Mouse (Mus musculus): ENCODE data around the gene Cuedc1. TPM values are rescaled to one million over a fixed set of nuclear protein-coding genes. Genes with fewer than 3 reads are reported as not detected.
"Not testable (repeated sequence)": the region's sequence is repeated elsewhere in the genome, so short reads cannot be mapped to it uniquely, and the experiment has no call there.

Cuedc1 gene
- polyA plus RNA-seq, 1 experiment from 2014 or later = 3.4 TPM

- no peaks in the 10 kb centered on the region for H3K9me3 ChIP-seq (replicated peaks)
- peak within 1 kb of the TSS; percentile 91 for H3K4me3 ChIP-seq
- peaks cover 41% of the 10 kb centered on the region for H3K4me1 ChIP-seq
- peak; percentile 93 for ATAC-seq
- peak within 1 kb of the TSS; percentile 84 for H3K4me2 ChIP-seq
- H3K27ac ChIP-seq = peak within 1 kb of the TSS; percentile 83
- H3K27me3 ChIP-seq (replicated peaks) = peaks cover 23% of the 10 kb centered on the region
- WGBS (ENCODE audit: insufficient replicate concordance) = under 1% methylated on average over 51 of the region's 51 CpGs
- peaks cover 29% of the 10 kb centered on the region for H3K36me3 ChIP-seq
- H3K9ac ChIP-seq = peak within 1 kb of the TSS; percentile 87
These were observed 106.1 kb downstream of the Cuedc1 start, which contains the start of gene Mrps23 for GRCm38 (mm10) chr11:88203712-88204532. Gene Mrps23 (plus strand): TSS chr11:88204388.

- Histone ChIP-seq H3K36me3 (peaks cover 37% of the 10 kb centered on the region), H3K9ac (peak overlapping the region; percentile 87), H3K27me3 (replicated peaks) (peaks cover 14% of the 10 kb centered on the region; the same call in 1 of the 2 replicates), H3K9me3 (replicated peaks) (no peaks in the 10 kb centered on the region), H3K4me1 (peaks cover 41% of the 10 kb centered on the region), H3K4me3 (peak overlapping the region; percentile 91), H3K4me2 (peak overlapping the region; percentile 84), H3K27ac (peak overlapping the region; percentile 83)
- peak; percentile 36 for ATAC-seq
- WGBS (ENCODE audit: insufficient replicate concordance) = 24% methylated on average over 30 of the region's 30 CpGs
These were observed 106.9 kb downstream of the Cuedc1 start for GRCm38 (mm10) chr11:88204593-88205368.

GRCm38 (mm10) chr11:88206576-88206975 is 108.7 kb downstream of the Cuedc1 start:
- H3K27me3 ChIP-seq (replicated peaks); H3K4me3 ChIP-seq; ATAC-seq; H3K9ac ChIP-seq; H3K9me3 ChIP-seq (replicated peaks); H3K27ac ChIP-seq; H3K4me2 ChIP-seq: not testable (repeated sequence)
- Histone ChIP-seq H3K4me1 (peaks cover 39% of the 10 kb centered on the region), H3K36me3 (peaks cover 55% of the 10 kb centered on the region)
- WGBS (ENCODE audit: insufficient replicate concordance) = 80% methylated on average over 8 of the region's 8 CpGs

- H3K9ac ChIP-seq = no peak overlapping the region
- no peak overlapping the region for H3K4me3 ChIP-seq
- H3K4me2 ChIP-seq = no peak overlapping the region
- 90% methylated on average over 2 of the region's 2 CpGs for WGBS (ENCODE audit: insufficient replicate concordance)
- no peaks in the 10 kb centered on the region for H3K9me3 ChIP-seq (replicated peaks)
- no peak for ATAC-seq
- H3K36me3 ChIP-seq = peaks cover 62% of the 10 kb centered on the region
- no peak overlapping the region for H3K27ac ChIP-seq
- no peaks in the 10 kb centered on the region for H3K27me3 ChIP-seq (replicated peaks)
- peaks cover 28% of the 10 kb centered on the region for H3K4me1 ChIP-seq
These were observed 109.8 kb downstream of the Cuedc1 start for GRCm38 (mm10) chr11:88207697-88208096.

- ATAC-seq = no peak
- no peak overlapping the region for H3K4me3 ChIP-seq
These were observed 114.1 kb downstream of the Cuedc1 start for GRCm38 (mm10) chr11:88211824-88212582.

GRCm38 (mm10) chr11:88213757-88214156 is 115.9 kb downstream of the Cuedc1 start:
- Histone ChIP-seq H3K4me2 (no peak overlapping the region), H3K9me3 (replicated peaks) (no peaks in the 10 kb centered on the region), H3K36me3 (peaks cover 35% of the 10 kb centered on the region), H3K27ac (no peak overlapping the region), H3K9ac (no peak overlapping the region), H3K4me3 (no peak overlapping the region), H3K4me1 (no peaks in the 10 kb centered on the region), H3K27me3 (replicated peaks) (peaks cover 6% of the 10 kb centered on the region; the same call in 1 of the 2 replicates)
- no peak for ATAC-seq
- 46% methylated on average over 6 of the region's 6 CpGs for WGBS (ENCODE audit: insufficient replicate concordance)

More at GRCm38 (mm10) chr11:88211824-88212582, 114.1 kb downstream of the Cuedc1 start:
- H3K4me2 ChIP-seq = no peak overlapping the region
- H3K27ac ChIP-seq = no peak overlapping the region
- peaks cover 52% of the 10 kb centered on the region for H3K36me3 ChIP-seq
- H3K27me3 ChIP-seq (replicated peaks) = no peaks in the 10 kb centered on the region; the same call in 1 of the 2 replicates
- H3K9me3 ChIP-seq (replicated peaks) = no peaks in the 10 kb centered on the region
- no peak overlapping the region for H3K9ac ChIP-seq
- no peaks in the 10 kb centered on the region for H3K4me1 ChIP-seq
- WGBS (ENCODE audit: insufficient replicate concordance) = 73% methylated on average over 5 of the region's 5 CpGs

GRCm38 (mm10) chr11:88214881-88215831 is 117.3 kb downstream of the Cuedc1 start:
- Histone ChIP-seq H3K4me2 (no peak overlapping the region), H3K36me3 (peaks cover 21% of the 10 kb centered on the region), H3K27ac (no peak overlapping the region), H3K4me3 (no peak overlapping the region), H3K4me1 (no peaks in the 10 kb centered on the region), H3K27me3 (replicated peaks) (peaks cover 6% of the 10 kb centered on the region; the same call in 1 of the 2 replicates), H3K9ac (no peak overlapping the region), H3K9me3 (replicated peaks) (no peaks in the 10 kb centered on the region)
- WGBS (ENCODE audit: insufficient replicate concordance) = 49% methylated on average over 21 of the region's 21 CpGs
- ATAC-seq = no peak

- H3K36me3 ChIP-seq = peaks cover 10% of the 10 kb centered on the region
- no peak overlapping the region for H3K4me2 ChIP-seq
- H3K9ac ChIP-seq = no peak overlapping the region
- H3K4me3 ChIP-seq = no peak overlapping the region
- no peak for ATAC-seq
- no peak overlapping the region for H3K27ac ChIP-seq
- no peaks in the 10 kb centered on the region for H3K4me1 ChIP-seq
- WGBS (ENCODE audit: insufficient replicate concordance) = 25% methylated on average over 10 of the region's 10 CpGs
- no peaks in the 10 kb centered on the region for H3K9me3 ChIP-seq (replicated peaks)
- H3K27me3 ChIP-seq (replicated peaks) = peaks cover 6% of the 10 kb centered on the region; the same call in 1 of the 2 replicates
These were observed 118.4 kb downstream of the Cuedc1 start for GRCm38 (mm10) chr11:88216231-88216685.

GRCm38 (mm10) chr11:88218155-88218554 is 120.3 kb downstream of the Cuedc1 start:
- WGBS (ENCODE audit: insufficient replicate concordance) = 62% methylated on average over 6 of the region's 6 CpGs
- H3K27ac ChIP-seq = no peak overlapping the region
- no peak for ATAC-seq
- H3K4me2 ChIP-seq = no peak overlapping the region
- H3K9me3 ChIP-seq (replicated peaks) = no peaks in the 10 kb centered on the region
- H3K4me1 ChIP-seq = no peaks in the 10 kb centered on the region
- no peak overlapping the region for H3K9ac ChIP-seq
- H3K36me3 ChIP-seq = no peaks in the 10 kb centered on the region
- H3K4me3 ChIP-seq = no peak overlapping the region
- H3K27me3 ChIP-seq (replicated peaks) = peaks cover 6% of the 10 kb centered on the region; the same call in 1 of the 2 replicates

GRCm38 (mm10) chr11:88218586-88218985 is 120.7 kb downstream of the Cuedc1 start:
- Histone ChIP-seq H3K27ac (no peak overlapping the region), H3K9ac (no peak overlapping the region), H3K4me2 (no peak overlapping the region), H3K9me3 (replicated peaks) (no peaks in the 10 kb centered on the region), H3K4me3 (no peak overlapping the region), H3K36me3 (no peaks in the 10 kb centered on the region), H3K4me1 (no peaks in the 10 kb centered on the region), H3K27me3 (replicated peaks) (peaks cover 6% of the 10 kb centered on the region; the same call in 1 of the 2 replicates)
- 57% methylated on average over 7 of the region's 7 CpGs for WGBS (ENCODE audit: insufficient replicate concordance)
- ATAC-seq = no peak
